Mouse (Mus musculus): ENCODE data around the gene Enho. TPM values are rescaled to one million over a fixed set of nuclear protein-coding genes. Genes with fewer than 3 reads are reported as not detected.

Enho gene
- total and polyA plus RNA-seq, 3 experiments: 0.17 to 0.59 TPM; not detected in 1

DNA sequence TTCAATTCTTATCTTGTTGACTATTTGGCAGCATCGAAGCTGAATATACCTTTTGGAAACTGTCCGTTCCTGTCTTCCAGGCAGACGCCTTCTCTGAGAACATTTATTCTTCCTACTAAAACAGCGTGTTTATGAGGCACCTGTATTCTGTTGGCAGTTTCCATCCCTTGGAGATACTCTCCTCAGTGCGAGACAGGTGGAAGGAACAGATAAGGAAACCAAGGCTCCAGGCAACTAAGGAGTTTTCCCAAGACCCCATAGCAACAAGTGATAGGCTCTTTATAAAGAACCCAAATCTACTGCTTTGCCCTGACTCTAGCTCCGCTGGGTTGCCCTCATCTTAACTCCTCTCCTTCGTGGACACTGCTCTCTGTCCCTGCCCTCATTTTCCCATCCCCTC, 8.5 kb upstream of the Enho start:
- H3K36me3 ChIP-seq (replicated peaks in 1 of 2; ENCODE audit: control insufficient read depth in 1 of 2, insufficient read depth in 1 of 2, low read length in 1 of 2): no peaks in the 10 kb centered on the region
- H3K4me2 ChIP-seq (ENCODE audit: insufficient read depth, low read depth, poor library complexity, severe bottlenecking): no peak overlapping the region
- H3K9me3 ChIP-seq (replicated peaks; ENCODE audit: low read length): peaks cover 4% of the 10 kb centered on the region
- H3K79me2 ChIP-seq (replicated peaks; ENCODE audit: control insufficient read depth, extremely low read depth, insufficient read depth, poor library complexity, severe bottlenecking): no peaks in the 10 kb centered on the region
- no peak overlapping the region for H3K9ac ChIP-seq (ENCODE audit: insufficient read depth, low read depth)
- peaks cover 53% of the 10 kb centered on the region for H3K27me3 ChIP-seq (replicated peaks)
- no peaks in the 10 kb centered on the region for H3K4me1 ChIP-seq (ENCODE audit: control insufficient read depth in 1 of 2, insufficient read depth in 2 of 2)
- dilution Hi-C loops (cut with MboI; ENCODE audit: extremely low pct_ligation_motif_present, extremely low pct_unique_long_range_greater_than_20kb, low sequenced_read_pairs) (no loop called here), in situ Hi-C loops (cut with MboI; ENCODE audit: low pct_ligation_motif_present, low pct_unique_long_range_greater_than_20kb, low sequenced_read_pairs) (no loop called here)
- H3K4me3 ChIP-seq (replicated peaks in 1 of 3; ENCODE audit: low read depth in 2 of 3, low read length in 2 of 3, poor library complexity in 1 of 3): no peak overlapping the region
- DNase-seq (ENCODE audit: extremely low read depth): no peak
- no peak for TF ChIP-seq CHD1 (IDR thresholded peaks at IDR 0.05; ENCODE audit: low read depth, low read length)
- TF ChIP-seq SIN3A (IDR thresholded peaks at IDR 0.05; ENCODE audit: low read length): no peak
- TF ChIP-seq HCFC1 (IDR thresholded peaks at IDR 0.05; ENCODE audit: low read depth, low read length): no peak
- TF ChIP-seq ELF1 (IDR thresholded peaks at IDR 0.05; ENCODE audit: low read depth, low read length): no peak
- TF ChIP-seq RAD21 (IDR thresholded peaks at IDR 0.05; ENCODE audit: low read depth, low read length): no peak
- TF ChIP-seq NELFE (IDR thresholded peaks at IDR 0.05; ENCODE audit: low read depth, low read length): no peak
- TF ChIP-seq ZMIZ1 (IDR thresholded peaks at IDR 0.05; ENCODE audit: low read depth, low read length): no peak
- TF ChIP-seq MYC (IDR thresholded peaks at IDR 0.05; ENCODE audit: low read depth, low read length): no peak
- TF ChIP-seq USF2 (conservative IDR thresholded peaks at IDR 0.05; ENCODE audit: low read depth, low read length): no peak
- TF ChIP-seq POLR2AphosphoS2 (IDR thresholded peaks at IDR 0.05; ENCODE audit: low read depth, low read length): no peak
- TF ChIP-seq SMC3 (IDR thresholded peaks at IDR 0.05; ENCODE audit: low read depth, low read length): no peak
- no peak for TF ChIP-seq MXI1 (IDR thresholded peaks at IDR 0.05; ENCODE audit: low read depth, low read length)
- no peak for TF ChIP-seq NRF1 (IDR thresholded peaks at IDR 0.05; ENCODE audit: low read depth, low read length)
- no peak for TF ChIP-seq GABPA (IDR thresholded peaks at IDR 0.05; ENCODE audit: insufficient replicate concordance, low read depth, low read length)
- TF ChIP-seq RCOR1 (conservative IDR thresholded peaks at IDR 0.05; ENCODE audit: low read depth, low read length): no peak
- no peak for TF ChIP-seq ZC3H11A (IDR thresholded peaks at IDR 0.05; ENCODE audit: low read depth, low read length)
- TF ChIP-seq USF1 (IDR thresholded peaks at IDR 0.05; ENCODE audit: low read depth, low read length): no peak
- TF ChIP-seq POLR2A (IDR thresholded peaks at IDR 0.05; ENCODE audit: low read depth, low read length): no peak
- no peak overlapping the region for H3K27ac ChIP-seq (ENCODE audit: insufficient read depth, low read depth)

DNA sequence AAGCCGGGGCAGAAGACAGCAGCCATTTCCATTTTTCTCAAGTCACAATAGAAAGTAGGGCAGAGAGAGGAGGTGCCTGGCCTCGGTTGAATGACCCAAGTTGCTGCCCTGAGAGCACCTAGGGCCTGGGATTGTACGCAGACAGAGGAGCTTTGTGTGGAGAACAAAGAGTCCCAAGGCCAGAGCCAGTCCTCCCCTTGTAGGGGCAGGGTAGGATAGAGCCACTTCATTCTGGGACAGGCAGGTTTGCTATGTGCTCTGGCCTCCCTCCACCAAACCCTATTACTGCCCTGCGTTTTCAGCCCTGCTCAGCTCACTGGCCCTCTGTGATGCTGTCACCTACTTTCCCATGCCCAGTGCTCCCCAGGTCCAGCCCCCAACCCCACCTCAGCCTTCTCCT, 8.0 kb upstream of the Enho start:
- no peak overlapping the region for H3K27ac ChIP-seq (ENCODE audit: insufficient read depth, low read depth)
- peaks cover 49% of the 10 kb centered on the region for H3K27me3 ChIP-seq (replicated peaks)
- in situ Hi-C loops (cut with MboI; ENCODE audit: low pct_ligation_motif_present, low pct_unique_long_range_greater_than_20kb, low sequenced_read_pairs) (no loop called here), dilution Hi-C loops (cut with MboI; ENCODE audit: extremely low pct_ligation_motif_present, extremely low pct_unique_long_range_greater_than_20kb, low sequenced_read_pairs) (no loop called here)
- no peaks in the 10 kb centered on the region for H3K79me2 ChIP-seq (replicated peaks; ENCODE audit: control insufficient read depth, extremely low read depth, insufficient read depth, poor library complexity, severe bottlenecking)
- DNase-seq (ENCODE audit: extremely low read depth): no peak
- no peak overlapping the region for H3K4me3 ChIP-seq (replicated peaks in 1 of 3; ENCODE audit: low read depth in 2 of 3, low read length in 2 of 3, poor library complexity in 1 of 3)
- no peaks in the 10 kb centered on the region for H3K36me3 ChIP-seq (replicated peaks in 1 of 2; ENCODE audit: control insufficient read depth in 1 of 2, insufficient read depth in 1 of 2, low read length in 1 of 2)
- peaks cover 4% of the 10 kb centered on the region for H3K9me3 ChIP-seq (replicated peaks; ENCODE audit: low read length)
- no peak overlapping the region for H3K9ac ChIP-seq (ENCODE audit: insufficient read depth, low read depth)
- no peaks in the 10 kb centered on the region for H3K4me1 ChIP-seq (ENCODE audit: control insufficient read depth in 1 of 2, insufficient read depth in 2 of 2)
- no peak overlapping the region for H3K4me2 ChIP-seq (ENCODE audit: insufficient read depth, low read depth, poor library complexity, severe bottlenecking)
- TF ChIP-seq SMC3 (IDR thresholded peaks at IDR 0.05; ENCODE audit: low read depth, low read length) (no peak), EP300 (IDR thresholded peaks at IDR 0.05; ENCODE audit: low read length) (no peak), ELF1 (IDR thresholded peaks at IDR 0.05; ENCODE audit: low read depth, low read length) (no peak), NELFE (IDR thresholded peaks at IDR 0.05; ENCODE audit: low read depth, low read length) (no peak), ZMIZ1 (IDR thresholded peaks at IDR 0.05; ENCODE audit: low read depth, low read length) (no peak), KAT2A (IDR thresholded peaks at IDR 0.05; ENCODE audit: insufficient replicate concordance, low read length) (no peak), RAD21 (IDR thresholded peaks at IDR 0.05; ENCODE audit: low read depth, low read length) (no peak), CHD1 (IDR thresholded peaks at IDR 0.05; ENCODE audit: low read depth, low read length) (no peak), ZKSCAN1 (IDR thresholded peaks at IDR 0.05; ENCODE audit: borderline replicate concordance, low read depth, low read length) (no peak), ZC3H11A (IDR thresholded peaks at IDR 0.05; ENCODE audit: low read depth, low read length) (no peak), IRF4 (IDR thresholded peaks at IDR 0.05; ENCODE audit: low read depth, low read length) (no peak), POLR2AphosphoS2 (IDR thresholded peaks at IDR 0.05; ENCODE audit: low read depth, low read length) (no peak), E2F4 (IDR thresholded peaks at IDR 0.05; ENCODE audit: insufficient replicate concordance, low read depth, low read length) (no peak), MAZ (IDR thresholded peaks at IDR 0.05; ENCODE audit: low read depth, low read length) (no peak), CTCF (conservative IDR thresholded peaks at IDR 0.05 in 1 of 2, IDR thresholded peaks at IDR 0.05 in 1 of 2; ENCODE audit: low read depth in 2 of 2, low read length in 2 of 2) (no peak), RCOR1 (conservative IDR thresholded peaks at IDR 0.05; ENCODE audit: low read depth, low read length) (no peak), USF2 (conservative IDR thresholded peaks at IDR 0.05; ENCODE audit: low read depth, low read length) (no peak)
